Mouse (Mus musculus) E14TG2a.4 (cell line): ENCODE measurements around the gene Kat2a.

Experiments used
- CTCF ChIP-seq: conservative IDR thresholded peaks from 2 replicates; pipeline ENCODE4 v1.5.1; 2014; ENCODE audit warnings: low read length
- NANOG ChIP-seq: IDR thresholded peaks from 2 replicates; pipeline ENCODE4 v1.6.1; 2014; ENCODE audit warnings: borderline replicate concordance, low read length, mixed read lengths
- POU5F1 ChIP-seq: IDR thresholded peaks from 2 replicates; pipeline ENCODE4 v1.6.1; 2014; ENCODE audit warnings: low read length, borderline replicate concordance

DNA sequence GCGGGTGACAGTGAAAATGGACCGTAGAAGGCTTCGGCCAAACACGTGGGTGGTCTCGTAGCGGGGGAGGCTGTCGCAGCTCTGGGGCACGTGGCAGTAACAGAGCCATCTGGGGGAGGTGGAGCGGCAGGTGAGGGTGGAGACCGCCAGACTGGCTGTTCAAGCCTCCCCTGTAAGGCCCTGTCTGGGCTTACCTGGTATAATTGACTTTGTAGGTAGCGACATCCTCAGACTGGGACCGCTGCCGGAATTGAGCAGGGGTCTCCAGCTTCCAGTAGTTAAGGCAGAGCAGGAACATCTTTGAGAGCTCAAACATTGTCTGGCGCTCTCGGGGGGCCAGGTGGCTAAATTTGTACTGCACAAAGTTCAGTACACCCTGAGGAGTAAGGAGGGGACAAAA, 1.7 kb downstream of the Kat2a start:
- no peak for TF ChIP-seq CTCF
- no peak for TF ChIP-seq POU5F1
- TF ChIP-seq NANOG = no peak
